Mouse (Mus musculus): ENCODE measurements around the gene Mmgt2. TPM values are rescaled to one million over a fixed set of nuclear protein-coding genes. Genes with fewer than 3 reads are reported as not detected.
A peak's percentile ranks its signal among the peaks of the same experiment; 100 is the strongest.

Gene Mmgt2
- polyA plus RNA-seq, 1 experiment from 2014 or later, result 82.9 TPM

DNA sequence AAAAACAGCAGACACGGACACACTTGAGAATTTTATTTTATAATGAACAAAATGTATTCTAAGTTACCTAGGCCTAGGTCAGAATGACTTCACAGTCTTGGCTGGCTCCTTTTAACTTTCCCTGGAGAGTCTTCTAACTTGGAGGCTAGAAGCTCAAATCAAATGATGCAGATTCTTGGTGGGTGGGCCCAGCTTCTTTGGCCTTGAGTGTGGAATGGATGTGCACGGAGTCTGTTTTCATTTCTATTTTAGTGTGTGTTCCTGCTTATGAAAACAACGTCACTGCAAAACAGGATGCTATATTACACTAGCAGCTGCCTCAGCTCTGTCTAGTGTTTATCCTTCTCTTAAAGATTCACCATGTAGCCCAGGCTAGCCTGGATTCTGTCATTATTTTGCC, 13.1 kb upstream of the Mmgt2 start:
- ATAC-seq, result no peak
- no peaks in the 10 kb centered on the region for H3K27me3 ChIP-seq (replicated peaks; ENCODE audit: control insufficient read depth, insufficient read depth, low read length)
- 71% methylated on average over 3 of the region's 3 CpGs for WGBS
- peaks cover 39% of the 10 kb centered on the region for H3K4me1 ChIP-seq (ENCODE audit: control insufficient read depth, insufficient read depth, low read length)
- no peak overlapping the region; the same call in 1 of the 2 replicates for H3K9ac ChIP-seq (ENCODE audit: low read depth, low read length)
- H3K9me3 ChIP-seq (ENCODE audit: control insufficient read depth, low read length), result no peaks in the 10 kb centered on the region
- H3K4me3 ChIP-seq (ENCODE audit: low read length), result no peak overlapping the region
- H3K36me3 ChIP-seq (ENCODE audit: control insufficient read depth, insufficient read depth, low read length), result no peaks in the 10 kb centered on the region
- H3K4me2 ChIP-seq (ENCODE audit: low read depth, low read length), result no peak overlapping the region
- peak overlapping the region; percentile 41 for H3K27ac ChIP-seq (ENCODE audit: low read length)

DNA sequence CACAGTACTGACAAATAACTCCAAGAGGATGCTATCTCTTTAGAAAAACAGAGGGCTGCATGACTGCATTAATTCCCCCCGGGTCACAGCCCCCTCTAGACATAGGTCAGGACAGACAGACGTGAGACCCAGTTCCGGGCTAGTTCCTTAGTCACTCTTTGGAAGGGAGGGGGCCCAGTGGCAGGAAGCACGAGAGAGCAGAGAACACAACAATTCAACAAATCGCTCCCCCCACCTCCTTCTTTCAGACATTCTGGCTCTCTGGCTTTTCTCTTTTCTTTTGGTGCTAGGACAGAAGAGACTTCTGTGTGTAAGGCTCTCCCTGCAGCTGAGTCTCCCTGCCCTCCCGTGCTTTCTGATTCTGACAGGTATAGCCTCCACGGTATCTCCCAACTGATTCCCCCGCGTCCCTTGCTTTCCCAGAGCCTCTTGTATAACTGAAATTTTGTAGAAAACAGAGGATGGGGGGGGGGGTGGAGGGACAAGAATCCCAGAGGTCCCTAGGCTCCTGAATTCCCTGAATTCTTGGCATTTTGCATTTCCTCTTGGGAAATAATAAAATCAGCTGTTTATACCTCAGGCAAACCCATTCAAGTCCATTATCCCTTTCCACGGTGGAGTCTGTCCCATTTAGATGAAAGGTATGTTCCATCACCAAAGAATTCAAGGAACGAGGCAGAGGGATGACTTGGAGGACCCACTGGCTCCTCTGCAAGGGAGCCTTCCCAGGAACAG, 12.2 kb upstream of the Mmgt2 start:
- no peak overlapping the region for H3K9ac ChIP-seq (ENCODE audit: low read depth, low read length)
- H3K4me1 ChIP-seq (ENCODE audit: control insufficient read depth, insufficient read depth, low read length), result peaks cover 31% of the 10 kb centered on the region
- no peak for ATAC-seq
- no peaks in the 10 kb centered on the region for H3K27me3 ChIP-seq (replicated peaks; ENCODE audit: control insufficient read depth, insufficient read depth, low read length)
- H3K4me2 ChIP-seq (ENCODE audit: low read depth, low read length), result no peak overlapping the region
- no peaks in the 10 kb centered on the region for H3K36me3 ChIP-seq (ENCODE audit: control insufficient read depth, insufficient read depth, low read length)
- H3K27ac ChIP-seq (ENCODE audit: low read length), result peak overlapping the region; percentile 41
- no peak overlapping the region for H3K4me3 ChIP-seq (ENCODE audit: low read length)
- 56% methylated on average over 11 of the region's 11 CpGs for WGBS
- no peaks in the 10 kb centered on the region for H3K9me3 ChIP-seq (ENCODE audit: control insufficient read depth, low read length)

GRCm38 (mm10) chr11:62636840-62637221, 11.6 kb upstream of the Mmgt2 start:
- no peaks in the 10 kb centered on the region for H3K9me3 ChIP-seq (ENCODE audit: control insufficient read depth, low read length)
- peaks cover 30% of the 10 kb centered on the region for H3K4me1 ChIP-seq (ENCODE audit: control insufficient read depth, insufficient read depth, low read length)
- H3K9ac ChIP-seq (ENCODE audit: low read depth, low read length), result no peak overlapping the region
- WGBS, result 80% methylated on average over 3 of the region's 3 CpGs
- 0 out of 2 replicates have a peak, but pooled peaks have one; percentile 22 for ATAC-seq
- no peak overlapping the region for H3K27ac ChIP-seq (ENCODE audit: low read length)
- H3K27me3 ChIP-seq (replicated peaks; ENCODE audit: control insufficient read depth, insufficient read depth, low read length), result no peaks in the 10 kb centered on the region
- H3K36me3 ChIP-seq (ENCODE audit: control insufficient read depth, insufficient read depth, low read length), result no peaks in the 10 kb centered on the region
- no peak overlapping the region for H3K4me2 ChIP-seq (ENCODE audit: low read depth, low read length)
- H3K4me3 ChIP-seq (ENCODE audit: low read length), result no peak overlapping the region

GRCm38 (mm10) chr11:62637401-62637800, 11.1 kb upstream of the Mmgt2 start:
- peaks cover 34% of the 10 kb centered on the region for H3K4me1 ChIP-seq (ENCODE audit: control insufficient read depth, insufficient read depth, low read length)
- no peaks in the 10 kb centered on the region for H3K27me3 ChIP-seq (replicated peaks; ENCODE audit: control insufficient read depth, insufficient read depth, low read length)
- no peaks in the 10 kb centered on the region for H3K9me3 ChIP-seq (ENCODE audit: control insufficient read depth, low read length)
- H3K4me3 ChIP-seq (ENCODE audit: low read length), result no peak overlapping the region
- WGBS, result 77% methylated on average over 5 of the region's 5 CpGs
- no peaks in the 10 kb centered on the region for H3K36me3 ChIP-seq (ENCODE audit: control insufficient read depth, insufficient read depth, low read length)
- no peak overlapping the region for H3K4me2 ChIP-seq (ENCODE audit: low read depth, low read length)
- H3K9ac ChIP-seq (ENCODE audit: low read depth, low read length), result no peak overlapping the region
- H3K27ac ChIP-seq (ENCODE audit: low read length), result no peak overlapping the region
- no peak for ATAC-seq

- Histone ChIP-seq H3K9me3 (ENCODE audit: control insufficient read depth, low read length) (no peaks in the 10 kb centered on the region), H3K4me3 (ENCODE audit: low read length) (no peak overlapping the region), H3K27ac (ENCODE audit: low read length) (no peak overlapping the region), H3K9ac (ENCODE audit: low read depth, low read length) (no peak overlapping the region), H3K36me3 (ENCODE audit: control insufficient read depth, insufficient read depth, low read length) (no peaks in the 10 kb centered on the region), H3K27me3 (replicated peaks; ENCODE audit: control insufficient read depth, insufficient read depth, low read length) (no peaks in the 10 kb centered on the region), H3K4me2 (ENCODE audit: low read depth, low read length) (no peak overlapping the region), H3K4me1 (ENCODE audit: control insufficient read depth, insufficient read depth, low read length) (peaks cover 38% of the 10 kb centered on the region)
- 86% methylated on average over 6 of the region's 6 CpGs for WGBS
- ATAC-seq, result no peak
These were observed 10.7 kb upstream of the Mmgt2 start for GRCm38 (mm10) chr11:62637806-62638205.

DNA sequence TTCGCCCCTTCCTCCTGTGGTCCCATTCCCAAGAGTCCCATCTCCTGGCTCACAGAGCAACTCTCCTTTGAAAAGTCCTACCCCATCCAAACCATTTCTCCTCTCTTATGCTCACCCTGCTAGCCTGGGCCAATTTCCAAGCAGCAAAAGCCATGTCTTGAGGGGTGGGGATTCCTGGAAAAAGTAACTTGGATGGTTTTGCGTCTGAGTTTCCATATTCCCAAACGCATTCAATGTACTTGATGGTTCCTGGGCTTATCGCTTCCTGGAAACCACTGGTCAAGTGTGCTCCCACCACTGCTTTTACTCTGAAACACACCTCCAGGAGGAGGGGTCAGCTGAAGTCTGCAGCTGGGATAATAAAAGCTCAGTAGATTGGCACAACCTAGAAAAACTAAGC, 10.1 kb upstream of the Mmgt2 start:
- Histone ChIP-seq H3K27ac (ENCODE audit: low read length) (no peak overlapping the region), H3K4me1 (ENCODE audit: control insufficient read depth, insufficient read depth, low read length) (peaks cover 44% of the 10 kb centered on the region), H3K4me2 (ENCODE audit: low read depth, low read length) (no peak overlapping the region), H3K27me3 (replicated peaks; ENCODE audit: control insufficient read depth, insufficient read depth, low read length) (no peaks in the 10 kb centered on the region), H3K9ac (ENCODE audit: low read depth, low read length) (no peak overlapping the region), H3K4me3 (ENCODE audit: low read length) (no peak overlapping the region), H3K36me3 (ENCODE audit: control insufficient read depth, insufficient read depth, low read length) (no peaks in the 10 kb centered on the region), H3K9me3 (ENCODE audit: control insufficient read depth, low read length) (no peaks in the 10 kb centered on the region)
- 83% methylated on average over 4 of the region's 4 CpGs for WGBS
- no peak for ATAC-seq

DNA sequence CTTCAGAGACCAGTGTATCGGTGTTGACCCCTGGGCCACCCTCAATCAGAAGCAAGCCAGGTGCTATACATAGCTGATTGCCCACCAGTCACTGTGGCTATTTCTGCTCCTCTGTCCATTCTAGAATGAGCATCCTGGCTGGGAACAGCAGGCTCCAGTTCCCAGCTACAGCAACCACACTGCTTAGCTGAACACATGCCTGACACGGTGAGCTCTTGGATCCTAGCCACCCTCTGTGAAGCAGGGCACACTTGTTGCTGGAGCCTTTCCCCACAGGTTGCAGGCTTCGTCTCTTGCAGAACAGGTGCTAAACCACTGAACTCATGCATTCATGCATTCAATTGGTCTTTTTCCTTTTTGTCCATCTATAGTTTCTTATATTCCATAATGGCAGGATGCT, 8.1 kb upstream of the Mmgt2 start:
- 80% methylated on average over 3 of the region's 3 CpGs for WGBS
- Histone ChIP-seq H3K4me2 (ENCODE audit: low read depth, low read length) (no peak overlapping the region), H3K27me3 (replicated peaks; ENCODE audit: control insufficient read depth, insufficient read depth, low read length) (no peaks in the 10 kb centered on the region), H3K27ac (ENCODE audit: low read length) (no peak overlapping the region), H3K9me3 (ENCODE audit: control insufficient read depth, low read length) (no peaks in the 10 kb centered on the region), H3K4me1 (ENCODE audit: control insufficient read depth, insufficient read depth, low read length) (peaks cover 54% of the 10 kb centered on the region), H3K36me3 (ENCODE audit: control insufficient read depth, insufficient read depth, low read length) (no peaks in the 10 kb centered on the region), H3K9ac (ENCODE audit: low read depth, low read length) (no peak overlapping the region), H3K4me3 (ENCODE audit: low read length) (no peak overlapping the region)
- ATAC-seq, result no peak

DNA sequence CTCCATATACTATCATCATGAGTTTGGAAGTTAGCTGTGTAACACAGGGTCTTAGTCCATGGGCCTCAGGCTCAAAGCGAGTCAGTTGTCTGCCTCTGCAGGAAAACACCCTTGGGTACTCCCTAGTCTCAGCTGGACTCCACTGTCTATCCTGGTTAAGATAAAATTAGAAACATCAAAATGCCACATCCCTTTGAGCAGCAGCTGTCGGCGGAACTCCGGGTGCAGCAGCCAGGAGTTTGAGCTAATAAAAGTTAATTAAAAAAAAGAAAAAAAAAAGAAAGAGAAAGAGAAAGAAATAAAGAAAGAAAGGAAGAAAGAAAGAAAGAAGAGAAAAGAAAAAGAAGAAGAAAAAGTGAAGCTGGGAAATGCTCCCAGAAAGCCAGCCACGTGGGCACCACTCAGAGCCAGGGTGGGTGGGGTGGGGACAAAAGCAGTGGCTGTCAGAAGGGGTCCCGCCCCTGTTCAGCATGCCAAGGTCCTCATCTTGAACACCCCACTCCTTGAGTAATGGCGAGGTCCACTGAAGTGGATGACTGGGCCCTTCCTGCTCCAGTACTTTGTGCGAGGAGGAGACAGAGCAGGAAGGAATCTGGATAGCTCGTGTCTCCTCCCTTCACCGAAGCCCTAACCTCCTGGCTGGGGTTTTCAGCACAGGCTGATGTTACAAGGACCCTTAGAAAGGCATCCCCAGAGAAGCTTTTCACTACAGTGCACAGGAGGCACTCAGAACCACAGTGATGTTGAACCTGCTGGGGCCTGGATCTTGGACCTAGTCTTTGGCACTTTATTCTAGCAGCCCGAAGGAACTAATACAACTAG, 6.2 kb upstream of the Mmgt2 start:
- H3K9me3 ChIP-seq (ENCODE audit: control insufficient read depth, low read length), result no peaks in the 10 kb centered on the region
- peak overlapping the region; percentile 44; the same call in 1 of the 2 replicates for H3K27ac ChIP-seq (ENCODE audit: low read length)
- H3K9ac ChIP-seq (ENCODE audit: low read depth, low read length), result 0 out of 2 replicates have a peak overlapping the region, but pooled peaks have one; percentile 15
- ATAC-seq, result no peak
- H3K27me3 ChIP-seq (replicated peaks; ENCODE audit: control insufficient read depth, insufficient read depth, low read length), result no peaks in the 10 kb centered on the region
- no peaks in the 10 kb centered on the region for H3K36me3 ChIP-seq (ENCODE audit: control insufficient read depth, insufficient read depth, low read length)
- 57% methylated on average over 11 of the region's 11 CpGs for WGBS
- H3K4me1 ChIP-seq (ENCODE audit: control insufficient read depth, insufficient read depth, low read length), result peaks cover 54% of the 10 kb centered on the region
- no peak overlapping the region for H3K4me3 ChIP-seq (ENCODE audit: low read length)
- H3K4me2 ChIP-seq (ENCODE audit: low read depth, low read length), result no peak overlapping the region

- H3K36me3 ChIP-seq (ENCODE audit: control insufficient read depth, insufficient read depth, low read length), result no peaks in the 10 kb centered on the region
- no peak overlapping the region for H3K4me2 ChIP-seq (ENCODE audit: low read depth, low read length)
- peak; percentile 66 for ATAC-seq
- H3K9ac ChIP-seq (ENCODE audit: low read depth, low read length), result peak overlapping the region; percentile 26; the same call in 1 of the 2 replicates
- whole genome bisulfite sequencing, result 68% methylated on average over 8 of the region's 8 CpGs
- H3K9me3 ChIP-seq (ENCODE audit: control insufficient read depth, low read length), result no peaks in the 10 kb centered on the region
- H3K27me3 ChIP-seq (replicated peaks; ENCODE audit: control insufficient read depth, insufficient read depth, low read length), result no peaks in the 10 kb centered on the region
- no peak overlapping the region for H3K4me3 ChIP-seq (ENCODE audit: low read length)
- peaks cover 56% of the 10 kb centered on the region for H3K4me1 ChIP-seq (ENCODE audit: control insufficient read depth, insufficient read depth, low read length)
- H3K27ac ChIP-seq (ENCODE audit: low read length), result peak overlapping the region; percentile 66
These were observed 5.3 kb upstream of the Mmgt2 start for GRCm38 (mm10) chr11:62643011-62643631.
